Mouse (Mus musculus): ENCODE measurements around the gene Tnrc6c. TPM values are rescaled to one million over a fixed set of nuclear protein-coding genes. Genes with fewer than 3 reads are reported as not detected.

Gene Tnrc6c
- 2.8 and 3.0 TPM in 2 replicates for polyA plus RNA-seq (2015; fragmentation: Nextera tagmentation; extraction: Ambion mirVana)

- H3K9ac ChIP-seq (replicated peaks) = peak within 1 kb of the TSS; percentile 90
- H3K4me1 ChIP-seq (ENCODE audit: insufficient read depth) = peaks cover 16% of the 10 kb centered on the region
- H3K27ac ChIP-seq (ENCODE audit: low read depth) = peak within 1 kb of the TSS; percentile 95
- H3K9me3 ChIP-seq (ENCODE audit: low read length) = no peaks in the 10 kb centered on the region
- DNase-seq (peak; percentile 67), ATAC-seq (peak; percentile 66)
- peak within 1 kb of the TSS; percentile 81 for H3K4me2 ChIP-seq (ENCODE audit: low read depth, low read length)
- peaks cover 15% of the 10 kb centered on the region for H3K27me3 ChIP-seq (ENCODE audit: insufficient read depth, low read length)
- TF ChIP-seq CTCF (IDR thresholded peaks at IDR 0.05; ENCODE audit: low read depth) (no peak), EP300 (IDR thresholded peaks at IDR 0.05; ENCODE audit: low read depth) (no peak)
- H3K36me3 ChIP-seq (replicated peaks; ENCODE audit: insufficient read depth, low read length) = no peaks in the 10 kb centered on the region
- H3K4me3 ChIP-seq (ENCODE audit: low read depth, low read length) = peak within 1 kb of the TSS; percentile 80
- under 1% methylated on average over 45 of the region's 62 CpGs for WGBS (ENCODE audit: insufficient replicate concordance)
These were observed at the start of gene Tnrc6c for GRCm38 (mm10) chr11:117653491-117654351. Gene Tnrc6c, plus strand, starts transcription at chr11:117654289.

- no peak for ATAC-seq
- Histone ChIP-seq H3K4me2 (ENCODE audit: low read depth, low read length) (no peak overlapping the region), H3K9me3 (ENCODE audit: low read length) (no peaks in the 10 kb centered on the region), H3K4me1 (ENCODE audit: insufficient read depth) (no peaks in the 10 kb centered on the region; the same call in 1 of the 2 replicates), H3K9ac (replicated peaks) (no peak overlapping the region), H3K36me3 (replicated peaks; ENCODE audit: insufficient read depth, low read length) (no peaks in the 10 kb centered on the region), H3K27me3 (ENCODE audit: insufficient read depth, low read length) (peaks cover 16% of the 10 kb centered on the region; the same call in 1 of the 2 replicates), H3K4me3 (ENCODE audit: low read depth, low read length) (no peak overlapping the region), H3K27ac (ENCODE audit: low read depth) (no peak overlapping the region)
- no peak for DNase-seq
- TF ChIP-seq EP300 (IDR thresholded peaks at IDR 0.05; ENCODE audit: low read depth) = no peak
- TF ChIP-seq CTCF (IDR thresholded peaks at IDR 0.05; ENCODE audit: low read depth) = no peak
- 50% methylated on average over 9 of the region's 9 CpGs for WGBS (ENCODE audit: insufficient replicate concordance)
These were observed 48.0 kb upstream of the Tnrc6c start for GRCm38 (mm10) chr11:117606137-117606536.

- no peak overlapping the region for H3K27ac ChIP-seq (ENCODE audit: low read depth)
- no peak overlapping the region for H3K4me3 ChIP-seq (ENCODE audit: low read depth, low read length)
- H3K36me3 ChIP-seq (replicated peaks; ENCODE audit: insufficient read depth, low read length) = no peaks in the 10 kb centered on the region
- no peaks in the 10 kb centered on the region; the same call in 1 of the 2 replicates for H3K4me1 ChIP-seq (ENCODE audit: insufficient read depth)
- 13% methylated on average over 13 of the region's 13 CpGs for WGBS (ENCODE audit: insufficient replicate concordance)
- no peak overlapping the region for H3K9ac ChIP-seq (replicated peaks)
- H3K27me3 ChIP-seq (ENCODE audit: insufficient read depth, low read length) = peaks cover 18% of the 10 kb centered on the region; the same call in 1 of the 2 replicates
- DNase-seq = peak; percentile 45
- no peak for ATAC-seq
- H3K4me2 ChIP-seq (ENCODE audit: low read depth, low read length) = no peak overlapping the region
- H3K9me3 ChIP-seq (ENCODE audit: low read length) = no peaks in the 10 kb centered on the region
- no peak for TF ChIP-seq CTCF (IDR thresholded peaks at IDR 0.05; ENCODE audit: low read depth)
- TF ChIP-seq EP300 (IDR thresholded peaks at IDR 0.05; ENCODE audit: low read depth) = no peak
These were observed 47.4 kb upstream of the Tnrc6c start for GRCm38 (mm10) chr11:117606605-117607203.

GRCm38 (mm10) chr11:117608141-117608789 is 45.8 kb upstream of the Tnrc6c start:
- Histone ChIP-seq H3K27me3 (ENCODE audit: insufficient read depth, low read length) (peaks cover 22% of the 10 kb centered on the region; the same call in 1 of the 2 replicates), H3K27ac (ENCODE audit: low read depth) (no peak overlapping the region), H3K4me1 (ENCODE audit: insufficient read depth) (no peaks in the 10 kb centered on the region; the same call in 1 of the 2 replicates), H3K9ac (replicated peaks) (no peak overlapping the region), H3K4me3 (ENCODE audit: low read depth, low read length) (no peak overlapping the region), H3K4me2 (ENCODE audit: low read depth, low read length) (no peak overlapping the region), H3K36me3 (replicated peaks; ENCODE audit: insufficient read depth, low read length) (no peaks in the 10 kb centered on the region), H3K9me3 (ENCODE audit: low read length) (no peaks in the 10 kb centered on the region)
- ATAC-seq = no peak
- WGBS (ENCODE audit: insufficient replicate concordance) = 59% methylated on average over 9 of the region's 9 CpGs
- no peak for DNase-seq
- TF ChIP-seq EP300 (IDR thresholded peaks at IDR 0.05; ENCODE audit: low read depth) = no peak
- TF ChIP-seq CTCF (IDR thresholded peaks at IDR 0.05; ENCODE audit: low read depth) = no peak

- no peak overlapping the region for H3K27ac ChIP-seq (ENCODE audit: low read depth)
- no peak for TF ChIP-seq EP300 (IDR thresholded peaks at IDR 0.05; ENCODE audit: low read depth)
- TF ChIP-seq CTCF (IDR thresholded peaks at IDR 0.05; ENCODE audit: low read depth) = no peak
- 53% methylated on average over 7 of the region's 7 CpGs for WGBS (ENCODE audit: insufficient replicate concordance)
- no peaks in the 10 kb centered on the region; the same call in 1 of the 2 replicates for H3K4me1 ChIP-seq (ENCODE audit: insufficient read depth)
- DNase-seq (no peak), ATAC-seq (no peak)
- no peaks in the 10 kb centered on the region for H3K9me3 ChIP-seq (ENCODE audit: low read length)
- H3K4me3 ChIP-seq (ENCODE audit: low read depth, low read length) = no peak overlapping the region
- H3K36me3 ChIP-seq (replicated peaks; ENCODE audit: insufficient read depth, low read length) = no peaks in the 10 kb centered on the region
- no peak overlapping the region for H3K4me2 ChIP-seq (ENCODE audit: low read depth, low read length)
- peaks cover 20% of the 10 kb centered on the region; the same call in 1 of the 2 replicates for H3K27me3 ChIP-seq (ENCODE audit: insufficient read depth, low read length)
- no peak overlapping the region for H3K9ac ChIP-seq (replicated peaks)
These were observed 45.1 kb upstream of the Tnrc6c start for GRCm38 (mm10) chr11:117608976-117609375.

GRCm38 (mm10) chr11:117610589-117610988 is 43.5 kb upstream of the Tnrc6c start:
- Histone ChIP-seq H3K9ac (replicated peaks) (no peak overlapping the region), H3K9me3 (ENCODE audit: low read length) (no peaks in the 10 kb centered on the region), H3K27me3 (ENCODE audit: insufficient read depth, low read length) (peaks cover 27% of the 10 kb centered on the region), H3K4me1 (ENCODE audit: insufficient read depth) (no peaks in the 10 kb centered on the region; the same call in 1 of the 2 replicates), H3K27ac (ENCODE audit: low read depth) (no peak overlapping the region), H3K4me3 (ENCODE audit: low read depth, low read length) (no peak overlapping the region), H3K4me2 (ENCODE audit: low read depth, low read length) (peak overlapping the region; percentile 52; the same call in 1 of the 2 replicates), H3K36me3 (replicated peaks; ENCODE audit: insufficient read depth, low read length) (no peaks in the 10 kb centered on the region)
- no peak for DNase-seq
- no peak for ATAC-seq
- TF ChIP-seq CTCF (IDR thresholded peaks at IDR 0.05; ENCODE audit: low read depth) (no peak), EP300 (IDR thresholded peaks at IDR 0.05; ENCODE audit: low read depth) (no peak)

Data from liver, postnatal 0 days (tissue).